Mouse (Mus musculus) liver, postnatal 0 days (tissue): ENCODE results near the gene Majin.

Experiments
- CTCF ChIP-seq: sonication (generic); IDR thresholded peaks from 2 replicates; pipeline ENCODE4 v1.5.1; 2016; ENCODE audit warnings: antibody characterized with exemption, low read depth
- EP300 ChIP-seq: IDR thresholded peaks from 2 replicates; pipeline ENCODE4 v1.6.1; 2016; ENCODE audit warnings: antibody characterized with exemption, low read depth, mild to moderate bottlenecking

DNA sequence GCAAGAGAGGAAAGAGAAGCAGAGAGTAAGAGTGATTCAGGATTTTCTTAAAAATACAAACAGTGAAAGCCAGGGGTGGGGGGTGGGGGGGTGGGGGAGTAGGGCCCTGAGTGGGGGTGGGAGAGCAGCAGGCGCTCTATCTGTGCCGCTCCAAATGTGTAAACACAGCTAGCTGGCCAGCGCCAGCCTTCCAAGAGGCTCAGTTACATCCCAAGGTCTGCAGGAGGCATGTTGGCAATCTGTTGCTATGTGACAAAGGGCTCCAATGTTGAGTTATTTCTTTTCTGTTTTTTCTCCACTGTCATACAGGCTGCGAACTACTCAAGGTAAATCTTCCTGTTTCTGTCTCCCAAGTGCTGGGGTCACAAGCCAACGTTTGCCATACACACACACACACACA, 9.4 kb upstream of the Majin start:
- no peak for TF ChIP-seq CTCF
- TF ChIP-seq EP300, result no peak
